Mouse (Mus musculus) intestine, embryonic 15.5 days (tissue): ENCODE results near the gene Lmo3. TPM values are rescaled to one million over a fixed set of nuclear protein-coding genes. Genes with fewer than 3 reads are reported as not detected.
A peak's percentile ranks its signal among the peaks of the same experiment; 100 is the strongest.

Experiments
- ATAC-seq: fragments of 200-750 bp; cut with Nextera tagmentation; 2 replicates; pipeline ENCODE4 v1.8.0; 2017; ENCODE audit warnings: moderate TSS enrichment, moderate library complexity
- H3K27ac ChIP-seq: fragments of 300-500 bp; sonication (generic); 2 replicates; pipeline ENCODE4 v1.5.1; 2015; ENCODE audit warnings: mild to moderate bottlenecking, inconsistent platforms
- H3K27me3 ChIP-seq: fragments of 300-500 bp; sonication (generic); replicated peaks from 2 replicates; pipeline ENCODE4 v1.6.1; 2015; ENCODE audit warnings: inconsistent platforms
- H3K36me3 ChIP-seq: fragments of 300-500 bp; sonication (generic); 2 replicates; pipeline ENCODE4 v1.6.1; 2015; ENCODE audit warnings: inconsistent platforms
- H3K4me1 ChIP-seq: fragments of 300-500 bp; sonication (generic); replicated peaks from 2 replicates; pipeline ENCODE4 v1.6.1; 2015; ENCODE audit warnings: inconsistent platforms
- H3K4me2 ChIP-seq: fragments of 300-500 bp; sonication (generic); replicated peaks from 2 replicates; pipeline ENCODE4 v1.6.1; 2015; ENCODE audit warnings: mild to moderate bottlenecking, inconsistent platforms
- H3K4me3 ChIP-seq: fragments of 300-500 bp; sonication (generic); replicated peaks from 2 replicates; pipeline ENCODE4 v1.5.1; 2015; ENCODE audit warnings: inconsistent platforms
- H3K9ac ChIP-seq: fragments of 300-500 bp; sonication (generic); 2 replicates; pipeline ENCODE4 v1.6.1; 2015; ENCODE audit warnings: inconsistent platforms
- H3K9me3 ChIP-seq: fragments of 300-500 bp; sonication (generic); 2 replicates; pipeline ENCODE4 v1.6.1; 2016; ENCODE audit warnings: inconsistent platforms
- WGBS: fragments of 180-500 bp; shearing (Covaris S2); methylation state at CpG from one replicate; pipeline ENCODE4 v1.1.7; 2015; 5-methylcytosine and 5-hydroxymethylcytosine counted together
- polyA plus RNA-seq: library from polyadenylated mRNA; unstranded; fragments of >200 nt; fragmentation: Nextera tagmentation; extraction: Ambion mirVana; gene quantifications from 2 replicates; pipeline ENCODE4 v1.2.1, GENCODE M21; 2015

Lmo3 gene
- 11.1 and 13.4 TPM in 2 replicates for polyA plus RNA-seq

DNA sequence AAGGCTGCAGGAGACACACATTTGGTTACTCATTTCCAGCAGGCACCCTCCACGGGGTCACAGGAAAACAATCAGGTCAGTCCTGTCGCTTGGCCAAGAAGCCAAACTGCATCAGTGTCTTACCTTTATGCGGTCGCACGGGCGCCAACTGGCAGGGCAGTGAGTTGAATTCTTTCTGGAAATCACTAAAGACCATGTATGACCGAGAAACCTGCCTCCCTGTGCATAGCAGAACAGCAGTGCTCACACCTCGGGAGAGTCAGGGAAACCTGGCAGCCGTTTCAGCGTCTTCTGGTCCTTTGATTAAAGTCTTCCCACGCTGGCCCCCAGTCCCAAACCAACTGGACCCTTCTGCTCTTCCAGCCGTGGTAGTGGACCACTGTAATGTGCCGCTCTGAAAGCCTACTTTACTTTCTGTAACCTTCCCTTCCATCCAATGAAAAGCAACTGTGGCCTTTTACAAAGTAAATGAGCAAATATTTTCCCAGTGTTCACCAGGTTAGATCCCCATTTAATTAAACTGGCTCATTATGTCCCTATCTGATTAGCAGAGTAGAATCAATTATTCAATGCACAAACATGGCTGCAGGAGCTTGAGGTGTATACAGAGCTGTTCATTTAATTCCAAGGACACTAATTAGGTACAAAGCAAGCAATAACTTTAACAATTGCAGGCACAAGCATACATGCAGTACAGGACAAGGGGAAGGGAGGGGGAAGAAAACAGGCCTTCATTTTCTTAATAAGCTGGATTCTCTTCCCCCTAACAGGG lies at the start of gene Lmo3:
Lmo3 (minus strand) TSS at position 235 of the 772 bp plus-strand sequence.
- ATAC-seq = no peak
- 75% methylated on average over 13 of the region's 13 CpGs for WGBS
- no peak within 1 kb of the TSS for H3K27ac ChIP-seq

DNA sequence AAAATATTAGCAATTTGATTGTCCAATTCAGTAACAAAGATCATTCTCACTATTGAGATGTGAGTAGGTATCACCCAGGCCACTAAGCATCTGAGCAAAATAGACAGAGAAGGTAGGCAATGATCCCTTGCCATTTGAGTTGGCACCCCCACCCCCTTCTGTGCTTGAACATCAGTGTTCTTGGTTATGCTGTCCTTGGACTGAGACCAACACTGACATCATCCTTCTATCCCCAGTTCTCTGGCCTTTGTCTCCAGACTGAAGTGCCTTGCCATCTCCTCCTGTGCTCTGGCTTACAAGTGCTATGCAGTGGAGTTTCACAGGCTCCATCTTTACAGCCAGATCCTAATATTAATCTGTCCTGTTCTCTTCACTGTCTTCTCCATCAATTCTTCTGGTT lies 39.0 kb upstream of the Lmo3 start:
- H3K36me3 ChIP-seq = no peaks in the 10 kb centered on the region
- H3K4me1 ChIP-seq = no peaks in the 10 kb centered on the region
- H3K4me2 ChIP-seq = no peak overlapping the region
- no peaks in the 10 kb centered on the region for H3K9me3 ChIP-seq
- ATAC-seq = no peak
- H3K27ac ChIP-seq = no peak overlapping the region
- H3K9ac ChIP-seq = no peak overlapping the region
- H3K4me3 ChIP-seq = no peak overlapping the region
- H3K27me3 ChIP-seq = no peaks in the 10 kb centered on the region

More for the DNA sequence above, at the start of gene Lmo3:
- Histone ChIP-seq H3K4me2 (no peak within 1 kb of the TSS), H3K4me3 (no peak within 1 kb of the TSS), H3K9ac (no peak within 1 kb of the TSS), H3K36me3 (no peaks in the 10 kb centered on the region), H3K27me3 (no peaks in the 10 kb centered on the region), H3K4me1 (no peaks in the 10 kb centered on the region), H3K9me3 (no peaks in the 10 kb centered on the region)

DNA sequence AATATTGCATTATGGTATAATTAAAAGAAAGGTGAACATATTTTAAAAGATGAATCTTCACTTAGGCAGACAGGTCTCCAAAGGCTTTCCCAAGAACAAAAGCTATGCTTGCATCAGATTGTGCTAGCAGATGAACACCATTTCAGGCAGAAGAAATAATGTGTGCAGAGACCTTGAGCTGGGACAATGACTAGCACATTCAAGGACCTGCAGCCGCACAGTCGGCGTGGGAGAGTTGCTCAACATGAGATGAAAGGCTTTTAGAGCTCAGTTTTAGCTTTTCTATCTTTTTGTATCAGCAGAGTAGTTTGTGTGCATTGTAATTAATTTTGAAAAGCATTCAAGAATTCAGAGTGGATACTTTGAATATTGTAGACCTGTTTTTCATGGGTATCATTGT lies 36.6 kb upstream of the Lmo3 start:
- 96% methylated on average over 3 of the region's 3 CpGs for WGBS
- no peaks in the 10 kb centered on the region for H3K4me1 ChIP-seq

DNA sequence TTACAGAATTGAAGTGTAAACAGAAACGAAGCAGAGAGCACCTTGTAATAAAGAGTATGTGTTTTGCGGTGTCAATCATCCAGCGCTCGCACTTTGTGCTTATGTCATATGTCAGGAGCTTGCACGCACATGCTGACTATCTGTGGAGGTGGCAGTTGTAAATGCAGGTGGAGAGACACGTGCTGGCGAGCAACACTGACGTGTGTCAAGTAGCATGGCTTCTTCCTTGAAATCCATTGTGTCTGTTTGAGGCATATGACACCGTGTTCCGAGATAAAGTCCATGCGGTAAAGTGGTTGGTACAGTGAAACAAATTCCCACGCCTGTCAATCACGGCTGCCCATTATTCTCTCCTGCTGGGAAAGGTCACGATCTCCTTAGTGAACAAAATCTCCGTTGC lies 15.2 kb upstream of the Lmo3 start:
- no peaks in the 10 kb centered on the region for H3K9me3 ChIP-seq
- 85% methylated on average over 15 of the region's 15 CpGs for WGBS

More for the DNA sequence above, 36.6 kb upstream of the Lmo3 start:
- Histone ChIP-seq H3K9me3 (no peaks in the 10 kb centered on the region), H3K9ac (no peak overlapping the region), H3K27ac (no peak overlapping the region), H3K27me3 (no peaks in the 10 kb centered on the region), H3K36me3 (no peaks in the 10 kb centered on the region), H3K4me3 (no peak overlapping the region), H3K4me2 (no peak overlapping the region)
- no peak for ATAC-seq

DNA sequence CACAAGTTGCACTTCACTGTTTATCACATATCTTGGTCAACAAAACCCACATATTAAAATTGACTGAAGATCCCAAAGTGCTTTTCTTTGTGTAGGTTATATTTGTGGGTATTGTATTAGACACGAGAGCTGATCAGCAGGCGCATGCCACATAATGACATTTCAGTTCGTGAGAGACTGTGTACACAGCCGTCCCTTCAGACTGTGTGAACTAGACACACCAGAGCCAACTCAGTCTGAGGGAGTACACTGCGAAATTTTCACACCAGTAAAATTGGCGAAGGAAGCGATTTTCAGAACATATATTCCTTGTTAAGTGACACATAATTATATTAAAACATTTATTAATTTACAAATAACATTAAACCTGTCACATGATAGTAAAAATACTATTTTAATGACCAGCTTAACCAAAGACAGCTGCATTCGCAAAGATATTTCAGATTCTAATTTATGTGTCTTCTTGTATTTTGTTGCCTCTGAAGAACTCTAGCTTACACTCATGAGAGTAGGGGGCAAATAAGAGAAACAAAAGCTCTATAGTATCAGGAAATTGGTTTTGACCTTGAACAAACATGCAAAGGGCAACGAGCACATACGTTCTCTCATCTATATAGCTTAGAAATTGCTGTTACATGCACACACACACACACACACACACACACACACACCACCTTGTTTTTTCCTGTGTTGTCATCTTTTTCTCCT lies 14.4 kb upstream of the Lmo3 start:
- WGBS = 72% methylated on average over 10 of the region's 10 CpGs
- no peaks in the 10 kb centered on the region for H3K36me3 ChIP-seq
- H3K27ac ChIP-seq = no peak overlapping the region

More for the DNA sequence above, 15.2 kb upstream of the Lmo3 start:
- Histone ChIP-seq H3K4me2 (no peak overlapping the region), H3K4me1 (no peaks in the 10 kb centered on the region), H3K9ac (no peak overlapping the region), H3K27me3 (no peaks in the 10 kb centered on the region), H3K4me3 (no peak overlapping the region), H3K27ac (no peak overlapping the region), H3K36me3 (no peaks in the 10 kb centered on the region)
- no peak for ATAC-seq

DNA sequence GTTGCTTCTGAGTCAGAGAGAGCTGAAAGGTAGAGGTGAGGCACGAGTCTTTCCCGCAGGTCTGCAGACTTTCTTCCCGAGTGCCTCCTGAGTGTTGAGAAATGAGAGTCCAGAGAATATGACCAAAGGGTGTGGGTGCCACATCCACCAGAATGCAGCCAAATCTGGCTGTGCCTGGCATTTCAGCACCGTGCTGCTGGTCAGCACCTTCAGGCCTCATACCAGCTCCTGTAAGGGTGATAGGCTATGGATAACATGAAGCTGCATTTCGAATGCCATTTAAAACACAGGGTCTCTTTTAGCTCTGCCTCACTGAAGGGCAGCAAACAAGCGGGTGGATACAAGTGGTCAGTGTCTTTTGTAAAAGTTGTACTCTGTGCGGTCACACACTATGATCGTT lies 1.5 kb upstream of the Lmo3 start:
- no peak for ATAC-seq
- H3K9me3 ChIP-seq = no peaks in the 10 kb centered on the region
- no peak overlapping the region for H3K4me2 ChIP-seq
- no peak overlapping the region for H3K4me3 ChIP-seq
- H3K4me1 ChIP-seq = no peaks in the 10 kb centered on the region
- no peaks in the 10 kb centered on the region for H3K36me3 ChIP-seq
- no peak overlapping the region for H3K9ac ChIP-seq
- H3K27ac ChIP-seq = no peak overlapping the region
- WGBS = 68% methylated on average over 8 of the region's 8 CpGs
- H3K27me3 ChIP-seq = no peaks in the 10 kb centered on the region

More for the DNA sequence above, 14.4 kb upstream of the Lmo3 start:
- Histone ChIP-seq H3K4me1 (no peaks in the 10 kb centered on the region), H3K4me3 (no peak overlapping the region), H3K9ac (no peak overlapping the region), H3K27me3 (no peaks in the 10 kb centered on the region), H3K9me3 (no peaks in the 10 kb centered on the region), H3K4me2 (no peak overlapping the region)
- no peak for ATAC-seq

DNA sequence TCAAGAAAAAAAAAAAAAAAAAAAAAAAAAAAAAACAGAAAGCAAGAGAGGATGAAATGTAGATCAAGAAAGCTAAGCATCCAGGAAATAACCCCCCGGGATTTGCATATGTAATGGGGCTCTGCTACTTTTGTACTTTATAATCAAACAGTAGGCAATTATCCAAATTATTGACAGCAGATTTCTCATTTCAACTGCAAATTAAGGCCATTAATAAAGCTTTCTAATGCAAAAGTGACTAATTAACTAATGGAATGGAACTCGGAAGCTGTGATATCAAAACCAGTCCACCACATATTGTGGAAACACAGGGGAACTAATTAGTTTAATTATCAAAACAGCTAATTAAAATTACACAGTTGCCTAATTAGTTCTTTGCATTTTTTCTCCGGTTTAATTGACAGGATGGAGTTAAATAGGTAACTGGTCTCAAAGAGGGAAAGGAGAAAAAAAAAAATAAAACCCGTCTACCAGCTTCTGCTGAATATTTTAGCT lies 785 bp upstream of the Lmo3 start:
- no peak for ATAC-seq
- H3K9ac ChIP-seq = no peak overlapping the region
- no peak overlapping the region for H3K27ac ChIP-seq
- H3K4me1 ChIP-seq = no peaks in the 10 kb centered on the region
- H3K9me3 ChIP-seq = no peaks in the 10 kb centered on the region
- H3K4me2 ChIP-seq = no peak overlapping the region
- H3K36me3 ChIP-seq = no peaks in the 10 kb centered on the region
- no peaks in the 10 kb centered on the region for H3K27me3 ChIP-seq
- WGBS = 65% methylated on average over 4 of the region's 4 CpGs
- no peak overlapping the region for H3K4me3 ChIP-seq

DNA sequence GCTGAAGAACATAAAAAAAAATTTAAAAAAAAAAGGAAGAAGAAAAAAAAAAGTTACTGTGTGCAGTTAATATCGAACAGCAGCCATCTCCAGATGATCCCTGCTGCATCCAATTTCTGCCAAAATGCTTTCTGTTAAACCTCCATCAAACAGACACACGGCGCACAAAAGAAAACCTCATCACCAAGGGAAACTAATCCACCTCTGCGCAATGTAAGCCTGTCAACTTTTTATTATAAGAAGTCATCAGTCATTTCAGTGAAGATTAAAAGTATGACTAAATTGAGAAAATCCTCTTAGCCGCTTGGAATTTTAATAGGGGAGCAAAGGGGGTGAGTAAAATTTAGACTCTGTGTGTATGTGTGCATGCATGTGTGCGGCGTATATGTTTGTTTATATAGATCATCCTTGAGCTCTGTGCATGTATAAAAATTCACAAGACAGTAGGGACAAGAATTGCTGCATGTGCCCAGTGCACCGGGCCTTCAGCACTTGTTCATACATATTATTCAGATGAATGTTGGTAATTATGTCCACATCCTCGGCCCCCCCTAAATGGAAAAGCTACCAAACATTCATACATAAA lies 1.2 kb downstream of the Lmo3 start:
- Histone ChIP-seq H3K36me3 (no peaks in the 10 kb centered on the region), H3K9me3 (no peaks in the 10 kb centered on the region), H3K27ac (no peak overlapping the region), H3K4me1 (no peaks in the 10 kb centered on the region), H3K4me2 (no peak overlapping the region), H3K4me3 (no peak overlapping the region), H3K27me3 (no peaks in the 10 kb centered on the region), H3K9ac (no peak overlapping the region)
- no peak for ATAC-seq
- WGBS = 70% methylated on average over 9 of the region's 9 CpGs

DNA sequence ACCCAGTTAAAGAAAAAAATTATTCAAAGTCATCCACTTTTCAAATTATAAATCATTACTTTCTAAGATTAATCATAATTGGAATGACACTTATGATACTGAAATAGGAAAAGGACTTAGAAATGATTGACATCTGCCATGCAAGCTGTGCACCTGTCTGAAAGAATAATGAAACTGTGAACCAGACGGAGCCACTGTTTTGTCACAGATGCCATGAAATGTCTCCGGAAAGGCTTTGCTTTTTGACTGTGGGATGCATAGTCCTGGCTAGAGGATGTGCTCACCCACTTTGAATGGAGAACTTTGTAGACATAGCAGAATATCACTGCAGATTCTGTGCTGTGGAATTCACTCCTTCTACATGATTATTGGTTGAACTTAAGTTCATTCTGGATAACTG lies 18.4 kb downstream of the Lmo3 start:
- no peak for ATAC-seq

DNA sequence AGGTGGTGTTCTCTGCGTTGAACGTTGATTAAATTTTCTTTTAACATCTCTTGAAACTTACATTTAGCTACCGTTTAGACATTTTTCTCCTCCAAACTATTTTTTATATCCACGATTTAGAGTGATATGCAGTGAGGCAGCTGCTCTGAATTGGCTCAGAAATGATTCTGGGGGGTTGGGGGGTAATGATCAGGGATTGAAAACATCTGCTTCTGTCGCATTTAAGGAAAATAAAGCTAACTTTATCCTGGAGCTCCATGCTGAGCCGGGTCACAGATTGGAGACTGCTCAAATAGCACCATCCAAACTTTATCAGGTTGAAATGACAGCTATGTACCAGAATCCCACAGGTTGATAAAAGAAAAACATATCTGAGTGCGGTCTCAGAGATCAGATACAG lies 29.6 kb downstream of the Lmo3 start:
- H3K36me3 ChIP-seq = no peaks in the 10 kb centered on the region
- no peak for ATAC-seq
- no peak overlapping the region for H3K4me3 ChIP-seq
- H3K9me3 ChIP-seq = no peaks in the 10 kb centered on the region
- no peak overlapping the region for H3K4me2 ChIP-seq
- H3K27ac ChIP-seq = no peak overlapping the region
- no peak overlapping the region for H3K9ac ChIP-seq
- no peaks in the 10 kb centered on the region for H3K27me3 ChIP-seq
- H3K4me1 ChIP-seq = no peaks in the 10 kb centered on the region
- 57% methylated on average over 7 of the region's 7 CpGs for WGBS

More for the DNA sequence above, 18.4 kb downstream of the Lmo3 start:
- no peaks in the 10 kb centered on the region for H3K4me1 ChIP-seq
- H3K4me2 ChIP-seq = no peak overlapping the region
- no peak overlapping the region for H3K27ac ChIP-seq
- H3K36me3 ChIP-seq = no peaks in the 10 kb centered on the region
- H3K9me3 ChIP-seq = no peaks in the 10 kb centered on the region
- 85% methylated on average over 2 of the region's 2 CpGs for WGBS
- no peaks in the 10 kb centered on the region for H3K27me3 ChIP-seq
- H3K9ac ChIP-seq = no peak overlapping the region
- H3K4me3 ChIP-seq = no peak overlapping the region

DNA sequence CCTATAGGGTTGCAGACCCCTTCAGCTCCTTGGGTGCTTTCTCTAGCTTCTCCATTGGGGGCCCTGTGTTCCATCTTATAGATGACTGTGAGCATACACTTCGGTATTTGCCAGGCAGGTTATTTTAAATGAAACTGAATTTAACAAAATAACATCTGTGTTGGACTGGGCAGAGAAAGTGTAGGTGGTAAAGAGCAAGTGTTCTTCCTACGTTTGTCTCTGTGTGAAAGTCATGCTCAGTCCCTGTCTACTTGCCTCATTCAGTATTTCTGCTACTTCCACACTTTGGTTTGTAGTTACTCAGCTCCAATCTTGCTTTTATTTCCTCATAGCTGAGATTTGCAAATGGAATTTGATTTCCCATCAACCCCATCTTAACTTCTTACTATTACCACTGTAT lies 46.9 kb downstream of the Lmo3 start:
- Histone ChIP-seq H3K4me2 (no peak overlapping the region), H3K9me3 (no peaks in the 10 kb centered on the region), H3K4me1 (no peaks in the 10 kb centered on the region), H3K36me3 (no peaks in the 10 kb centered on the region), H3K4me3 (no peak overlapping the region), H3K27ac (no peak overlapping the region), H3K27me3 (no peaks in the 10 kb centered on the region), H3K9ac (no peak overlapping the region)
- WGBS = 78% methylated on average over 2 of the region's 2 CpGs
- ATAC-seq = no peak

DNA sequence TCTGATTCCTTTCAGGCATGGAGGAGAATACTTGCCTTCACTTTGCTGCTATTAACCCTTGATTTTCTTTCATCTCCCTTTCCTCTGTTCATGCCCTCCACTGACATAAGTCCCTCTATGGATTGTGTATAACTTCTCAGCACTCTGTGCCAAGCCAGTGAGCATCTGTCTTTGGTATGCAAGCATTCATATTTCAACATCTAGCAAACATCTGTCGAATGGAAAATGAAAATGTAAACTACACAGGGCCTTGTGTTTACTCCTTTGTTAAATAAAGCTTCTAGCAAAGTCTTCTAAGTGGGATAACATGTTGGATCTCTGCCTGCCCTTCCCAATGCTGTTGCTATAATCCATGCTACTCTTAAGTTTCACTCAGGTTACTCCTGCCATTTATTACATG lies 75.1 kb downstream of the Lmo3 start:
- no peaks in the 10 kb centered on the region for H3K9me3 ChIP-seq
- no peak overlapping the region for H3K4me2 ChIP-seq
- H3K36me3 ChIP-seq = no peaks in the 10 kb centered on the region
- no peaks in the 10 kb centered on the region for H3K4me1 ChIP-seq
- H3K27me3 ChIP-seq = no peaks in the 10 kb centered on the region
- 22% methylated on average over 1 of the region's 1 CpGs for WGBS
- ATAC-seq = peak; percentile 47
- no peak overlapping the region for H3K9ac ChIP-seq
- H3K27ac ChIP-seq = no peak overlapping the region
- H3K4me3 ChIP-seq = no peak overlapping the region
